Mouse (Mus musculus) neural tube, embryonic 13.5 days (tissue): ENCODE data around the gene Atp13a2. TPM values are rescaled to one million over a fixed set of nuclear protein-coding genes. Genes with fewer than 3 reads are reported as not detected.

Experiments used
- ATAC-seq: fragments of 200-750 bp; cut with Nextera tagmentation; 2 replicates; pipeline ENCODE4 v1.8.0; 2017; ENCODE audit warnings: low read depth, mild to moderate bottlenecking, moderate TSS enrichment, moderate library complexity
- H3K27ac ChIP-seq: fragments of 300-500 bp; sonication (generic); replicated peaks from 2 replicates; pipeline ENCODE4 v1.5.1; 2015; ENCODE audit warnings: moderate library complexity, mild to moderate bottlenecking, inconsistent platforms
- H3K27me3 ChIP-seq: fragments of 300-500 bp; sonication (generic); 2 replicates; pipeline ENCODE4 v1.6.1; 2015; ENCODE audit warnings: mild to moderate bottlenecking, inconsistent platforms
- H3K36me3 ChIP-seq: fragments of 300-500 bp; sonication (generic); 2 replicates; pipeline ENCODE4 v1.6.1; 2015; ENCODE audit warnings: mild to moderate bottlenecking, inconsistent platforms
- H3K4me1 ChIP-seq: fragments of 300-500 bp; sonication (generic); replicated peaks from 2 replicates; pipeline ENCODE4 v1.6.1; 2015; ENCODE audit warnings: inconsistent platforms
- H3K4me2 ChIP-seq: fragments of 300-500 bp; sonication (generic); 2 replicates; pipeline ENCODE4 v1.6.1; 2015; ENCODE audit warnings: inconsistent platforms, mild to moderate bottlenecking, moderate library complexity
- H3K4me3 ChIP-seq: fragments of 300-500 bp; sonication (generic); 2 replicates; pipeline ENCODE4 v1.5.1; 2015; ENCODE audit warnings: mild to moderate bottlenecking, inconsistent platforms
- H3K9ac ChIP-seq: fragments of 300-500 bp; sonication (generic); 2 replicates; pipeline ENCODE4 v1.6.1; 2015; ENCODE audit warnings: moderate library complexity, mild to moderate bottlenecking, inconsistent platforms
- H3K9me3 ChIP-seq: fragments of 300-500 bp; sonication (generic); 2 replicates; pipeline ENCODE4 v1.6.1; 2016; ENCODE audit warnings: inconsistent platforms
- WGBS: fragments of 180-500 bp; shearing (Covaris S2); methylation state at CpG from one replicate; pipeline ENCODE4 v1.1.7; 2015; 5-methylcytosine and 5-hydroxymethylcytosine counted together
- polyA plus RNA-seq: library from polyadenylated mRNA; unstranded; fragments of >200 nt; fragmentation: Nextera tagmentation; extraction: Ambion mirVana; gene quantifications from 2 replicates; pipeline ENCODE4 v1.2.1, GENCODE M21; 2015

Gene Atp13a2
- polyA plus RNA-seq, 1 experiment from 2014 or later, result 144 TPM

- peaks cover 66% of the 10 kb centered on the region for H3K36me3 ChIP-seq
- no peak for ATAC-seq
- H3K9me3 ChIP-seq, result no peaks in the 10 kb centered on the region
- H3K4me2 ChIP-seq, result no peak overlapping the region
- H3K4me3 ChIP-seq, result no peak overlapping the region
- H3K27me3 ChIP-seq, result no peaks in the 10 kb centered on the region
- 83% methylated on average over 9 of the region's 9 CpGs for WGBS
- H3K9ac ChIP-seq, result no peak overlapping the region
- no peak overlapping the region for H3K27ac ChIP-seq
- peaks cover 34% of the 10 kb centered on the region for H3K4me1 ChIP-seq
Measured at GRCm38 (mm10) chr4:141024052-141024451, 37.4 kb downstream of the Atp13a2 start.

GRCm38 (mm10) chr4:141024992-141025391 lies 38.3 kb downstream of the Atp13a2 start:
- no peak overlapping the region for H3K4me2 ChIP-seq
- H3K27ac ChIP-seq, result no peak overlapping the region
- 74% methylated on average over 27 of the region's 27 CpGs for WGBS
- no peak overlapping the region for H3K9ac ChIP-seq
- no peak for ATAC-seq
- H3K27me3 ChIP-seq, result no peaks in the 10 kb centered on the region
- H3K4me1 ChIP-seq, result peaks cover 24% of the 10 kb centered on the region
- peaks cover 67% of the 10 kb centered on the region for H3K36me3 ChIP-seq
- no peak overlapping the region for H3K4me3 ChIP-seq
- no peaks in the 10 kb centered on the region for H3K9me3 ChIP-seq

GRCm38 (mm10) chr4:141030541-141031206 lies 44.0 kb downstream of the Atp13a2 start:
- Histone ChIP-seq H3K27me3 (no peaks in the 10 kb centered on the region), H3K36me3 (peaks cover 74% of the 10 kb centered on the region), H3K27ac (no peak overlapping the region), H3K9me3 (no peaks in the 10 kb centered on the region), H3K9ac (no peak overlapping the region; the same call in 1 of the 2 replicates), H3K4me2 (no peak overlapping the region), H3K4me3 (no peak overlapping the region), H3K4me1 (peaks cover 12% of the 10 kb centered on the region; the same call in 1 of the 2 replicates)
- WGBS, result 79% methylated on average over 17 of the region's 18 CpGs
- no peak for ATAC-seq

GRCm38 (mm10) chr4:141031733-141032132 lies 45.1 kb downstream of the Atp13a2 start:
- H3K9ac ChIP-seq, result no peak overlapping the region
- ATAC-seq, result peak; percentile 70

GRCm38 (mm10) chr4:141033606-141034549 lies 47.2 kb downstream of the Atp13a2 start:
- peaks cover 12% of the 10 kb centered on the region; the same call in 1 of the 2 replicates for H3K4me1 ChIP-seq
- H3K9ac ChIP-seq, result no peak overlapping the region
- peaks cover 72% of the 10 kb centered on the region for H3K36me3 ChIP-seq
- no peaks in the 10 kb centered on the region for H3K9me3 ChIP-seq
- H3K4me2 ChIP-seq, result no peak overlapping the region
- whole genome bisulfite sequencing, result 74% methylated on average over 27 of the region's 27 CpGs
- no peaks in the 10 kb centered on the region for H3K27me3 ChIP-seq
- 0 out of 2 replicates have a peak overlapping the region, but pooled peaks have one; percentile 7 for H3K27ac ChIP-seq
- peak; percentile 21; the same call in 1 of the 2 replicates for ATAC-seq
- H3K4me3 ChIP-seq, result no peak overlapping the region

More at GRCm38 (mm10) chr4:141031733-141032132, 45.1 kb downstream of the Atp13a2 start:
- Histone ChIP-seq H3K4me2 (no peak overlapping the region), H3K36me3 (peaks cover 75% of the 10 kb centered on the region), H3K4me1 (peaks cover 12% of the 10 kb centered on the region; the same call in 1 of the 2 replicates), H3K27ac (no peak overlapping the region), H3K4me3 (no peak overlapping the region), H3K9me3 (no peaks in the 10 kb centered on the region), H3K27me3 (no peaks in the 10 kb centered on the region)
- 17% methylated on average over 6 of the region's 6 CpGs for WGBS

GRCm38 (mm10) chr4:141041117-141041516 lies 54.4 kb downstream of the Atp13a2 start:
- no peak overlapping the region for H3K27ac ChIP-seq
- no peaks in the 10 kb centered on the region for H3K27me3 ChIP-seq
- peaks cover 8% of the 10 kb centered on the region for H3K4me1 ChIP-seq
- H3K9me3 ChIP-seq, result no peaks in the 10 kb centered on the region
- H3K36me3 ChIP-seq, result peaks cover 63% of the 10 kb centered on the region
- no peak overlapping the region for H3K4me3 ChIP-seq
- H3K9ac ChIP-seq, result no peak overlapping the region
- 0 out of 2 replicates have a peak, but pooled peaks have one; percentile 23 for ATAC-seq
- WGBS, result 44% methylated on average over 12 of the region's 12 CpGs
- no peak overlapping the region for H3K4me2 ChIP-seq

GRCm38 (mm10) chr4:141044816-141045215 lies 58.1 kb downstream of the Atp13a2 start:
- Histone ChIP-seq H3K27ac (peak overlapping the region; percentile 49; the same call in 1 of the 2 replicates), H3K4me2 (no peak overlapping the region), H3K4me1 (peaks cover 43% of the 10 kb centered on the region), H3K9ac (no peak overlapping the region), H3K27me3 (no peaks in the 10 kb centered on the region), H3K36me3 (peaks cover 48% of the 10 kb centered on the region), H3K4me3 (no peak overlapping the region), H3K9me3 (no peaks in the 10 kb centered on the region)
- no peak for ATAC-seq
- 18% methylated on average over 8 of the region's 8 CpGs for WGBS

GRCm38 (mm10) chr4:141048810-141049475 lies 62.3 kb downstream of the Atp13a2 start:
- peak; percentile 27 for ATAC-seq
- H3K4me3 ChIP-seq, result no peak overlapping the region
- no peaks in the 10 kb centered on the region for H3K27me3 ChIP-seq
- H3K4me1 ChIP-seq, result peaks cover 74% of the 10 kb centered on the region
- no peaks in the 10 kb centered on the region for H3K9me3 ChIP-seq
- 34% methylated on average over 17 of the region's 17 CpGs for WGBS
- peak overlapping the region; percentile 38 for H3K9ac ChIP-seq
- H3K4me2 ChIP-seq, result peak overlapping the region; percentile 33
- peak overlapping the region; percentile 94 for H3K27ac ChIP-seq
- H3K36me3 ChIP-seq, result peaks cover 14% of the 10 kb centered on the region

GRCm38 (mm10) chr4:141049476-141049835 lies 62.8 kb downstream of the Atp13a2 start:
- 15% methylated on average over 4 of the region's 4 CpGs for WGBS
- Histone ChIP-seq H3K36me3 (peaks cover 13% of the 10 kb centered on the region), H3K27me3 (no peaks in the 10 kb centered on the region), H3K4me2 (peak overlapping the region; percentile 33), H3K9ac (peak overlapping the region; percentile 38), H3K27ac (peak overlapping the region; percentile 94), H3K4me3 (no peak overlapping the region), H3K4me1 (peaks cover 79% of the 10 kb centered on the region), H3K9me3 (no peaks in the 10 kb centered on the region)
- ATAC-seq, result peak; percentile 57

- no peak overlapping the region for H3K4me2 ChIP-seq
- H3K9ac ChIP-seq, result 0 out of 2 replicates have a peak overlapping the region, but pooled peaks have one; percentile 1
- peaks cover 21% of the 10 kb centered on the region for H3K36me3 ChIP-seq
- H3K4me1 ChIP-seq, result peaks cover 63% of the 10 kb centered on the region
- WGBS, result 85% methylated on average over 12 of the region's 12 CpGs
- ATAC-seq, result no peak
- H3K27me3 ChIP-seq, result no peaks in the 10 kb centered on the region
- peak overlapping the region; percentile 71 for H3K27ac ChIP-seq
- H3K4me3 ChIP-seq, result no peak overlapping the region
- H3K9me3 ChIP-seq, result no peaks in the 10 kb centered on the region
Measured at GRCm38 (mm10) chr4:141052442-141052841, 65.8 kb downstream of the Atp13a2 start.

- Histone ChIP-seq H3K4me1 (peaks cover 56% of the 10 kb centered on the region), H3K9me3 (no peaks in the 10 kb centered on the region), H3K9ac (peak overlapping the region; percentile 5), H3K4me3 (no peak overlapping the region), H3K27me3 (no peaks in the 10 kb centered on the region), H3K4me2 (peak overlapping the region; percentile 34), H3K36me3 (peaks cover 23% of the 10 kb centered on the region), H3K27ac (peak overlapping the region; percentile 71)
- 0 out of 2 replicates have a peak, but pooled peaks have one; percentile 4 for ATAC-seq
- WGBS, result 60% methylated on average over 8 of the region's 8 CpGs
Measured at GRCm38 (mm10) chr4:141053138-141053537, 66.5 kb downstream of the Atp13a2 start.
